Mouse (Mus musculus) embryonic fibroblast, embryonic 13.5 days (primary cell): ENCODE data around the gene Crygn. TPM values are rescaled to one million over a fixed set of nuclear protein-coding genes. Genes with fewer than 3 reads are reported as not detected.

ENCODE experiments used
- H3K27ac ChIP-seq: 2 replicates; pipeline ENCODE4 v1.5.1; 2012; ENCODE audit warnings: low read length, control low read depth, inconsistent platforms; ENCODE audit not compliant: insufficient read depth
- H3K4me1 ChIP-seq: 2 replicates; pipeline ENCODE4 v1.6.1; 2011; ENCODE audit warnings: low read length; ENCODE audit not compliant: control insufficient read depth, insufficient read depth
- H3K4me3 ChIP-seq: 2 replicates; pipeline ENCODE4 v1.5.1; 2011; ENCODE audit warnings: mild to moderate bottlenecking, control low read depth, low read length; ENCODE audit not compliant: insufficient read depth
- CTCF ChIP-seq: IDR thresholded peaks from 2 replicates; pipeline ENCODE4 v1.5.1; 2011; ENCODE audit warnings: mild to moderate bottlenecking, control low read depth, low read length, moderate library complexity, borderline replicate concordance; ENCODE audit not compliant: insufficient read depth
- POLR2A ChIP-seq: IDR thresholded peaks from 2 replicates; pipeline ENCODE4 v1.6.1; 2011; ENCODE audit warnings: low read depth, mild to moderate bottlenecking, control low read depth, low read length, moderate library complexity
- polyA plus RNA-seq: library from polyadenylated mRNA; stranded (reverse); fragments of >200 nt; gene quantifications from 2 replicates; pipeline ENCODE4 v1.2.4, GENCODE M21; 2011; ENCODE audit warnings: low read depth; ENCODE audit not compliant: missing spikeins, insufficient read length

Gene Crygn
- polyA plus RNA-seq, 1 experiment, result not detected

GRCm38 (mm10) chr5:24730488-24730871 lies 27.3 kb downstream of the Crygn start, which contains the start of gene Wdr86:
Gene Wdr86 (minus strand): TSS chr5:24730727.
- TF ChIP-seq CTCF (no peak), POLR2A (no peak)
- no peak within 1 kb of the TSS for H3K27ac ChIP-seq
- 0 out of 2 replicates have a peak within 1 kb of the TSS, but pooled peaks have one; percentile 8 for H3K4me3 ChIP-seq
- peaks cover 2% of the 10 kb centered on the region; the same call in 1 of the 2 replicates for H3K4me1 ChIP-seq

- Histone ChIP-seq H3K4me3 (0 out of 2 replicates have a peak overlapping the region, but pooled peaks have one; percentile 8), H3K4me1 (peaks cover 2% of the 10 kb centered on the region; the same call in 1 of the 2 replicates), H3K27ac (no peak overlapping the region)
- TF ChIP-seq CTCF (no peak), POLR2A (no peak)
Measured at GRCm38 (mm10) chr5:24729797-24730487, 27.9 kb downstream of the Crygn start.

- Histone ChIP-seq H3K4me3 (no peak overlapping the region), H3K27ac (no peak overlapping the region), H3K4me1 (no peaks in the 10 kb centered on the region)
- TF ChIP-seq CTCF (no peak), POLR2A (no peak)
Measured at GRCm38 (mm10) chr5:24726901-24727836, 30.6 kb downstream of the Crygn start.

- H3K4me1 ChIP-seq, result no peaks in the 10 kb centered on the region
- no peak overlapping the region for H3K27ac ChIP-seq
- no peak overlapping the region for H3K4me3 ChIP-seq
- TF ChIP-seq POLR2A, result no peak
- TF ChIP-seq CTCF, result no peak
Measured at GRCm38 (mm10) chr5:24725897-24726296, 31.9 kb downstream of the Crygn start.

GRCm38 (mm10) chr5:24724805-24725204 lies 33.0 kb downstream of the Crygn start:
- Histone ChIP-seq H3K27ac (no peak overlapping the region), H3K4me3 (no peak overlapping the region), H3K4me1 (no peaks in the 10 kb centered on the region)
- TF ChIP-seq POLR2A (no peak), CTCF (no peak)

GRCm38 (mm10) chr5:24724270-24724634 lies 33.6 kb downstream of the Crygn start:
- TF ChIP-seq CTCF (no peak), POLR2A (no peak)
- H3K27ac ChIP-seq, result no peak overlapping the region

GRCm38 (mm10) chr5:24723527-24724269 lies 34.1 kb downstream of the Crygn start:
- Histone ChIP-seq H3K4me1 (no peaks in the 10 kb centered on the region), H3K4me3 (no peak overlapping the region), H3K27ac (no peak overlapping the region)
- TF ChIP-seq CTCF, result no peak
- no peak for TF ChIP-seq POLR2A

More at GRCm38 (mm10) chr5:24724270-24724634, 33.6 kb downstream of the Crygn start:
- H3K4me1 ChIP-seq, result no peaks in the 10 kb centered on the region
- no peak overlapping the region for H3K4me3 ChIP-seq

GRCm38 (mm10) chr5:24719852-24720251 lies 38.0 kb downstream of the Crygn start:
- no peak for TF ChIP-seq POLR2A
- no peak for TF ChIP-seq CTCF
- Histone ChIP-seq H3K4me1 (no peaks in the 10 kb centered on the region), H3K4me3 (no peak overlapping the region), H3K27ac (no peak overlapping the region)

GRCm38 (mm10) chr5:24718076-24718475 lies 39.7 kb downstream of the Crygn start:
- Histone ChIP-seq H3K4me3 (no peak overlapping the region), H3K4me1 (no peaks in the 10 kb centered on the region), H3K27ac (no peak overlapping the region)
- no peak for TF ChIP-seq CTCF
- no peak for TF ChIP-seq POLR2A
